Mouse (Mus musculus) cortical plate, adult 2 months (tissue): ENCODE data around the gene Fxyd5. TPM values are rescaled to one million over a fixed set of nuclear protein-coding genes. Genes with fewer than 3 reads are reported as not detected.

Source experiments
- H3K27ac ChIP-seq: fragments of 200-500 bp; 2 replicates; pipeline ENCODE4 v1.5.1; 2012; ENCODE audit warnings: low read length, control low read depth, inconsistent platforms; ENCODE audit not compliant: insufficient read depth
- H3K4me1 ChIP-seq: fragments of 200-500 bp; 2 replicates; pipeline ENCODE4 v1.6.1; 2011; ENCODE audit warnings: low read length; ENCODE audit not compliant: control insufficient read depth, insufficient read depth
- H3K4me3 ChIP-seq: fragments of 200-500 bp; 2 replicates; pipeline ENCODE4 v1.5.1; 2011; ENCODE audit warnings: mild to moderate bottlenecking, low read length, control low read depth; ENCODE audit not compliant: insufficient read depth
- CTCF ChIP-seq: fragments of 200-500 bp; IDR thresholded peaks from 2 replicates; pipeline ENCODE4 v1.5.1; 2011; ENCODE audit warnings: mild to moderate bottlenecking, control low read depth, low read length; ENCODE audit not compliant: insufficient read depth; ENCODE audit errors: extremely low read depth
- POLR2A ChIP-seq: fragments of 200-500 bp; IDR thresholded peaks from 2 replicates; pipeline ENCODE4 v1.6.1; 2011; ENCODE audit warnings: mild to moderate bottlenecking, low read length, control low read depth; ENCODE audit not compliant: insufficient read depth; ENCODE audit errors: extremely low read depth
- polyA plus RNA-seq: library from polyadenylated mRNA; depleted of rRNA; stranded (reverse); fragments of >200 nt; gene quantifications from 2 replicates; pipeline ENCODE4 v1.2.3, GENCODE M21; 2012

Fxyd5 gene
- polyA plus RNA-seq, 1 experiment, result 62.8 TPM

- Histone ChIP-seq H3K27ac (no peak overlapping the region), H3K4me1 (no peaks in the 10 kb centered on the region), H3K4me3 (no peak overlapping the region)
- TF ChIP-seq POLR2A (no peak), CTCF (no peak)
Measured at GRCm38 (mm10) chr7:31035291-31035690, 7.0 kb downstream of the Fxyd5 start.

GRCm38 (mm10) chr7:31034789-31035188 is 7.5 kb downstream of the Fxyd5 start:
- Histone ChIP-seq H3K27ac (no peak overlapping the region), H3K4me3 (no peak overlapping the region), H3K4me1 (no peaks in the 10 kb centered on the region)
- TF ChIP-seq POLR2A (no peak), CTCF (0 out of 2 replicates have a peak, but pooled peaks have one; percentile 19)

DNA sequence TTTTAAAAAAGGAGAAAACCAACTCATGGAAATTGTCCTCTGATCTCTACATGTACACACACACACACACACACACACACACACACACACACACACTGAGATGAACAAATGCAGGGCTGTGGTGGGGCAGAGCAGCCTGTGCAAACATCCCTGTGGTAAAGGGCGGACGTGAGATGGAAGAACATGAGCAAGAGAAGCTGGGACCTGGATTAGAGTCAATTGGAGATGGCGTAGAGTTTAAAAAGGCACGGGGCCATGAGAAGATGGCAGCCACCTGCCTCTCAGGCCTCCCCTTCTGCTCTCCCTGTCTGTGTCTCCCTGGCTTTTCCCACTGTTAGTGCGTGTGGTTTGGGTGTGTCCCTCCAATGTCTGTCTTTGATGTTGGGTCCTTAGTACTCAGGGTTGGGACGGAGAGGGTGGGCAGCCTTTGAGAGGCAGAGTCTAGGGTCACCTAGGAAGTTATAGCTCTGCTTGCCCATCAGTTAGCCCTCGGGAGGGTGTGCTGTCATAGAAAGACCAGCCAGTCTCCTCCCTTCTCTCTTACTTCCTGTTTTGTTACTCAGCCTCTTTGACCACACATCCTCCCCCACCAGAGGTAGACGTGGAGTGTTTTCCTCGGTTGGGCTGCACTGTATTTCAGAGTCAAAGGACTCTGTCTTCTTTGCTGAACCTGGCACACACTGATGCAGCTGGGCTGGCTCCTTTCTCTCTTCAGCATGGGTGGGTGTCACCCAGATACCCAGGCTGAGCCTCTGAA is 8.7 kb downstream of the Fxyd5 start:
- H3K27ac ChIP-seq, result no peak overlapping the region
- no peaks in the 10 kb centered on the region for H3K4me1 ChIP-seq
- TF ChIP-seq CTCF (no peak), POLR2A (no peak)
- H3K4me3 ChIP-seq, result no peak overlapping the region

DNA sequence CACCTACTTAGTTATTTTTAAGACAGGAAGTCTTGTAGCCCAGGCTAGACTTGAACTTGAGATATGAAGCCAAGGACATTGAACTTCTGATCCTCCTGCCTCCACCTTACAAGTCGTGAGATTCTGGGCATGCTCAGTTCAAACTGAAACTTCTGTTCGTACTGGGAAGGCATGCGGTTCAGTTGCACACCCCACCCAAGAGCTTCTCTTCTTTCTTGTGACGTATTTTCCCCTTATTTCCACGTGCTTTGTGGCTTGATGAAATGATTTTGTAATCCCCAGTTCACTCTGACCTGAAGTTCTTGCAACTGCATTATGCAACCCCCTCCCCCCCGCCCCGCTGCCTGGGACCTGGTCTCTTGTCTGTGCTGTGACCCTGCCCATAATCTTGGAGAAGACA is 10.6 kb downstream of the Fxyd5 start:
- TF ChIP-seq CTCF, result no peak
- no peak for TF ChIP-seq POLR2A
- Histone ChIP-seq H3K4me3 (no peak overlapping the region), H3K4me1 (no peaks in the 10 kb centered on the region), H3K27ac (no peak overlapping the region)

DNA sequence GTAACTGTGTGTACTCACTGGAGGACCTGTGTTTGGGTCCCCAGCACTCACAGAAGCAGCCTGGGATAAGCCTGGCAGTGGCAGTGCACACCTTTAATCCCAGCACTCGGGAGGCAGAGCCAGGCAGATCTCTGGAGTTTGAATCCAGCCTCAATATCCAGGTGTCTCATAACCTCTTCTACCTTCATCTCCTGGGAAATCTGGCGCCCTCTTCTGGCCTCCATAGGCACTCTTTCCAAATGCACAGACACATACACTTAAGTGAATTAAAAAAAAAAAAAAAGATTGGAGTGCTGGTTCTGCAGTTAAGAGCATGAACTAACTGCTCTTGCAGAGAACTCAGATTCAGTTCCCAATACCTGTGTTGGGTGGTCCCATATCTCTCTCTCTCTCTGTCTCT is 11.6 kb downstream of the Fxyd5 start:
- TF ChIP-seq POLR2A (no peak), CTCF (no peak)
- no peak overlapping the region for H3K4me3 ChIP-seq
- no peak overlapping the region for H3K27ac ChIP-seq
- H3K4me1 ChIP-seq, result no peaks in the 10 kb centered on the region

- Histone ChIP-seq H3K27ac (no peak overlapping the region), H3K4me1 (no peaks in the 10 kb centered on the region), H3K4me3 (no peak overlapping the region)
- TF ChIP-seq POLR2A (no peak), CTCF (no peak)
Measured at GRCm38 (mm10) chr7:31028609-31029008, 13.7 kb downstream of the Fxyd5 start.

DNA sequence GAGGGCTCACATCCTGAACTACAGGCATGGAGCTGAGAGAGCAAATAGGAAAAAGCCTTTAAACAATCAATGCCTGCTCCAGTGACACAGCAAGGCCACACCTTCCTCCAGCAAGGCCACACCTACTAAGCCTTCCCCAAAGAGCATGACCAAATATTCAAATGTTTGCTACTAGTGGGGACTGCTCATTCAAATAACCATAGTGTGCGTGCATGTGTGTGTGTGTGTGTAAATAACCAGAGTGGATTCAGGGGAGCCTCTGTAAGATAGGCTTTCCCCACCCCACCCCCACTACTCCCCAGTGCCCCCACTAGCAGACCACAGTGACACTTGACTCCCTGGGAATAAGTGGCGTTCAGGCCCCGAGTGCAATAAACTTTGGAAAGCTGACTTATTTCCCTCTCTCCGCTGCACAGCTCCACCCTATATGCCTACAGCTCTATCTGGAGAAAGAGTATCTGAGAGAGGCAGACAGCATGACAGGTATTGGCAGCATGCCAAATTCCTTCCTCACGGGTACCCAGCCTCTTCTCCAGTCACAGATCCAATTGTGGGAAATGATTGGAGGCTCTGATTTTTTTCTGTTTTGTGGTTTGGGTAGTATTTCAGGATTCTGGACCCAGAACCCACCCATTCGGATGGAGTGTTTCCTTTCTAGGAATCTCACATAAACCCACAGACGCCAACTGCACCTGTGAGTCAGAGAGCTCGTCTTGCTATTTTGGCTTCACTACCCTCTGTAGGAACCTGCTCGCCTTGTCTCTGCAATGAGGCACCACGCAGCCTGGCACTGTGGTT is 25.0 kb downstream of the Fxyd5 start:
- Histone ChIP-seq H3K27ac (no peak overlapping the region), H3K4me1 (peaks cover 2% of the 10 kb centered on the region; the same call in 1 of the 2 replicates), H3K4me3 (no peak overlapping the region)
- TF ChIP-seq POLR2A, result no peak
- TF ChIP-seq CTCF, result no peak

DNA sequence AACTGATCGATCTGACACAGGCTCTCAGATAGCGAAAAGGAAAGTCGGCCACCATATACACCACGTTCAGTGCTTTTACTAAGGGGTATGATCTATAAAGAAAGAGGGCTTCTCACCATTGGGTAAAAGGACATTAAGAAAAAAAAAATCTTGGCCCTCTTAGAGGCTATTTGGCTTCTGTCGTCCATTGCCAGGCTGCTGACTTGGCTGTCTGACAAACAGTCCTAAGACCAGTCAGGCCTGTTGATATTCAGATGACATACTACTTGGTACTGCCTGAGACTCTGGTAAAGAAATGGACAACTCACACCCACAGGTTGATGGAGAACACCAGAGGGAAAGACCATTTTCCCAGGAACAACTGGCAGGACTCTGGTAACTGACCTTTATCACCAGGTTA is 29.3 kb downstream of the Fxyd5 start:
- no peak overlapping the region for H3K27ac ChIP-seq
- H3K4me1 ChIP-seq, result peaks cover 2% of the 10 kb centered on the region; the same call in 1 of the 2 replicates
- H3K4me3 ChIP-seq, result no peak overlapping the region
- TF ChIP-seq POLR2A (no peak), CTCF (no peak)

- no peak overlapping the region for H3K4me3 ChIP-seq
- H3K4me1 ChIP-seq, result no peaks in the 10 kb centered on the region
- TF ChIP-seq POLR2A, result no peak
- no peak for TF ChIP-seq CTCF
- no peak overlapping the region for H3K27ac ChIP-seq
Measured at GRCm38 (mm10) chr7:31008889-31009288, 33.4 kb downstream of the Fxyd5 start.

- H3K4me3 ChIP-seq, result no peak overlapping the region
- H3K4me1 ChIP-seq, result no peaks in the 10 kb centered on the region
- H3K27ac ChIP-seq, result no peak overlapping the region
- TF ChIP-seq CTCF, result no peak
- no peak for TF ChIP-seq POLR2A
Measured at GRCm38 (mm10) chr7:31008175-31008574, 34.1 kb downstream of the Fxyd5 start.
